Mouse (Mus musculus): Measurements from ENCODE around the gene 1700016D06Rik. TPM values are rescaled to one million over a fixed set of nuclear protein-coding genes. Genes with fewer than 3 reads are reported as not detected.

Gene 1700016D06Rik
- polyA plus RNA-seq, 1 experiment: not detected

DNA sequence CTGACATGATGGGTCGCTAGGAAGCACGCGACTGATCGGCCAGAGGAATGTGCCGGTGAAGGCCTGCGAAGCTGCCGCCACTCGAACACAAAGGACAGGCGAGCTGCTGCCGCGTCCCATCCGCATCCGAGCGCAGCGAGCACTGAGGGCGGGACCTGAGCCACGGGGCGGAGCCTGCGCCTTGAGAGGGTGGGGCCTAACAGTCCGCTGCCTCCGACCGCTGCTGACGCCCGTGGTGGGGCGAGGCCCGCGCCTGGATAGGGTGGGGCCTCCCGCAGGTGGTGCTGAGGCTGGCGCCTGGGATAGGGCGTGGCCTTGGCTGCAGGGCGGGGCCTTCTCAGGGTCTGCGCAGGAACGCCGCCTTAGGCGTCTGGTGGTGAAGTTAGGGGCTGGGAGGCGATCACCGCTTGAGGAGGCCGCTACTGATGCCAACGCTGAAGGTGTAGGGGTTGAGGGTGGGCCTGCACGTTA is 65.2 kb downstream of the 1700016D06Rik start, which contains the start of gene Ankrd10:
Gene Ankrd10, minus strand, starts transcription at position 147 of the 471 bp plus-strand sequence.
- peak; percentile 92 to 95 for DNase-seq (ENCODE audit: extremely low spot score in 1 of 2, low spot score in 1 of 2)

DNA sequence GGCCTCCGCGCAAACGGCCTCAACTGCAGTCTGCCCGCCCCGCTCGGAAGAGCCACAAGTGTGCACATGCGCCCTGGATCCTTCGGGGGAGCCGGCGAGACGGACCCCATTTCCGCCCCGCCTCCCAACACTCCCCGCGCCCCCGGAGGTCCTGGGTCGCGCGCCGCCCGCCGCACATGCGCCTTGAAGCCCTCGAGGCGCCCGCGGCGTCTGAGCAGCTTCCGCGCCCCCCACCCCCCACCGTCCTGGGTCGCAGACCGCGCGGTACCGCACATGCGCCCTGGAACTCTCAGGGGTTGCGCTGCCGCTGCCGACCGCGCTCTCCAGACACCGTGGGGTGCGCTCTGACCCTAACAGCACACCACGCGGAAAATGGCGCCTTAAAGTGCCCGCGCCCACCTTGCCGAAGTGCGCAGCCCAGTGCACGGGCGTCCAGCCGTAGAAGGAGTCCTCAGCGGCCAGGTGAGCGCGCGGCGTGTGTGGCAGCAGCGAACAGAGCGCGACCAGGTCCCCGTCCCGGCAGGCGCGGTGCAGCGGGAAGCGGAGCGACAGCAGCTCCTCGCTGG is 65.8 kb downstream of the 1700016D06Rik start:
- DNase-seq (ENCODE audit: extremely low spot score in 1 of 2, low spot score in 1 of 2): peak; percentile 42 to 84

- DNase-seq (ENCODE audit: extremely low spot score in 1 of 2, low spot score in 1 of 2): peak in 1 of 2 experiments; percentile 16
Measured at GRCm38 (mm10) chr8:11634331-11635011, 66.4 kb downstream of the 1700016D06Rik start.

DNA sequence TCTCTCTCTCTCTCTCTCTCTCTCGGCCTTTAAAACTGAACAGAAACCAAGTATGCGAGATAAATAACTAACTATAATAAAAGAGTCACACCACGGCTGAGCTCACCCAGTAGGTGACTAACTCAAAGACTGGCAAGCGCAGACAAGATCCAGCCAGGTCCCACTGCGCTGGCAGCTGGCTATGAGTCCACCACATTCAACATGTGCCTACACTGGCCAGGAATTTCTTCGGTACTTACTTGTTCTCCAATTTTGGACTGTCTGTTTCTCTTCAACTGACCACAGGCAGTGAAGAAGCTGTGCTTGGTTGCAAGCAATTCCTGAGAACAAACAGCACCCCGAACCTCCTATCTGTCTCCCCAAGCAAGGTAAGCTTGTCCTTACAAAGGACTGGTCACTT is 67.4 kb downstream of the 1700016D06Rik start:
- DNase-seq (ENCODE audit: extremely low spot score in 1 of 2, low spot score in 1 of 2): no peak

DNA sequence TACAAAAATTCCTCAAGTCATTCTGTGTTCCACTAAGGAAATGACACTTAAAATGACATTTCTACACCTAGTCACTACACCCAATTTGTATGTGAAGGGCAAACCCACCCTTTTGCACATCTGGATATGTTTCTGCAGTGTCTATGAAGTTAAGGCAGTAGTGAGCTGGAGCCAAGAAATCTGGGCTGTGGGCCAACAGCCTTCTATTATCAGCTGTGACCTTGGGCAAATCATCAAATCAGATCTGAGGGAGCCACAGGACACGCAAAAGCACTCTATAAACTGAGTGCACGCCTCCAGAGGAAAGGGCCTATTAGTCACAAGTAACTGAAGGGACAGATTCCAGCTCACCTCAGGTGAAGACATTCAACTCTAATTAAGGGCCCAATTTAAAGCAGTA is 68.5 kb downstream of the 1700016D06Rik start:
- DNase-seq (ENCODE audit: extremely low spot score in 1 of 2, low spot score in 1 of 2): no peak

GRCm38 (mm10) chr8:11629206-11629605 is 71.7 kb downstream of the 1700016D06Rik start:
- DNase-seq (ENCODE audit: extremely low spot score in 1 of 2, low spot score in 1 of 2): no peak

- DNase-seq (ENCODE audit: extremely low spot score in 1 of 2, low spot score in 1 of 2): peak; percentile 50 to 70
Measured at GRCm38 (mm10) chr8:11628506-11629132, 72.2 kb downstream of the 1700016D06Rik start.

GRCm38 (mm10) chr8:11627717-11628116 is 73.1 kb downstream of the 1700016D06Rik start:
- DNase-seq (ENCODE audit: extremely low spot score in 1 of 2, low spot score in 1 of 2): no peak

DNA sequence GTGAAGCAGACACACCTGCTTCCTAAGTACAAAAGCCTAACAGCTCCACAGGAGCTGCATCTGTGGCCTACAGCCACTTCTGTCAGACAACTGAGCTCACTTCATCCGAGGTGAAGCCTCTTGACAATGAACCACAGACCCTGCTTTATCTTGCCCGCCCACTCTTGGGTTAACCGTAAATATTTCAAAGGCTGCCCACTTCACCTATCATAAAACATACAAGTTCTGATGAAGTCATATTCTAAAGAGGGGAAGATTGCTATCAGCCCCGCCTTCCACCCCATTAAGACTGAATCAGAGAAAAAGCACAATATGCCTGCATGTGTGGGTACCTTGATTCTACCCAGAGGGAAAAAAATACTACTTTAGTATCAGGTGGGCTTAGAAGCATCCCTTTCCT is 75.8 kb downstream of the 1700016D06Rik start:
- no peak for DNase-seq (ENCODE audit: extremely low spot score in 1 of 2, low spot score in 1 of 2)

- DNase-seq (ENCODE audit: extremely low spot score in 1 of 2, low spot score in 1 of 2): no peak
Measured at GRCm38 (mm10) chr8:11619091-11619490, 81.8 kb downstream of the 1700016D06Rik start.

- DNase-seq (ENCODE audit: extremely low spot score in 1 of 2, low spot score in 1 of 2): peak in 1 of 2 experiments; percentile 34
Measured at GRCm38 (mm10) chr8:11618063-11618462, 82.8 kb downstream of the 1700016D06Rik start.

DNA sequence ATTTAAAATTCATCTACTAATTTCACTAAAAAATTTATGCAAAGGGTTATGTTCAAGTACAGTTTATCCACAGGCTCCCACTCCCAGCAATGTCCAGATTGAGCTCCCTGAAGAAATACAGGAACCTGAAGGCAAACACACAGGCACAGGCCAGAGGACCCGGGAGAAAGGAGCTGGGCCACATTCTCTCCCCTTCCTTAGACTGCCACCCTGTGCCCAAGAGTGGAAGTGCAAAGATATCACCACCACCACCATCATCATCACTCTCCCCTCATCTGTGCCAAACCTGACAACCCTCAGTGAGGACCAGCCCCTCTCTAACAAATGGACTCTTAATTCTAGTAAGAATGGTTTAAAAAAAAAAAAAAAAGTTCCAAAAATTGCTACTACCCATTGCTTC is 84.6 kb downstream of the 1700016D06Rik start:
- DNase-seq (ENCODE audit: extremely low spot score in 1 of 2, low spot score in 1 of 2): peak in 1 of 2 experiments; percentile 62

DNA sequence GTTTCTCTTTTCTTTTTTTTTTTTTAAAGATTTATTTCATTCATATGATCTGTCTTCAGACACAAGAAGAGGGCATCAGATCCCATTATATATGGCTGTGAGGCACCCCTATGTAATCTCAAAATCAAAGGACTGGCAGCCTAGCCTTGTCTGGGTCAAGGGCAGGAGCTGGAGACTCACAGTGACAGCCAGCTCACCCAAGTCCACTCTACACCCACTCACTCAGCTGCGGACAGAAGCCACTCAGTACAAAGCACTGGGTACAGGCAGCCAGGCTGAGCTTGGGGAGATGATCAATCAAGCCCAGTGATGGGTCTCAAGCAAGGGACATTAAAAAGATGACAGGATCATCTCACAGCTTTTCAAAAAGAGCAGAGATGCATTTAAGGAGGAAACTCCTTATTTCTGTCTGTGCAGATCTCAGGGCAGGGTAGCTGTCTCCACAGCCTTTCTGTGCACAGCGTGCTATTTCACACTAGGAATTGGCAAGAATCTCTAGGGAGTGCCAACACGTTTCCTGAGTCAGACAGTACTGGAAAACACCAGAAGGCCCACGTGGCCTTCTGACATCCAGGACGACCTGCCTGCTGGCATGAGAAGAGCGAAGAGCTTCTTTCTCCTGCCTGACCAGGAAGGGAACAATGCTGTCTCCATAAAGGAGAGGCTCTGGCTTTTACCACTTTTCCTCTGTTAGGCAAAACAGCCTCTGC is 86.6 kb downstream of the 1700016D06Rik start:
- DNase-seq (ENCODE audit: extremely low spot score in 1 of 2, low spot score in 1 of 2): no peak

DNA sequence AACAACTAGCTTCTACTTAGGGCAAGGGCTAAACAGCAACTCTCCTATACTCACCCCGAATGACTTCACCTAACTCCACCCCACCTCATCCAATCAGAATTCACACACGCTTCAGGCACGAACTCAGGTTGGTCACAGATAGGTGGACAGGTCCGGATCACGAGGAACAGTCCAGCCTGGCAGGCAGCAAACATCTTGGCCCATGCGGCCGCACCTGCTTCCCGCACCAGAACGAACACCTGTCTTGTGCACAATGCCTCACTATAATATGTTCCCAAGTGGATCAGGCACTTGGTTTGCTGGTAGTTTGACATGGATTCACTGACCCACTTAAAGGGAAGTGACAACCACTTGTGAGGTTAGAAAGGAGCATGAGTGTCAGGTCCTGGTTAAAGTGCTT is 92.0 kb downstream of the 1700016D06Rik start:
- DNase-seq (ENCODE audit: extremely low spot score in 1 of 2, low spot score in 1 of 2): no peak

Other genes with a start within 250 kb of the 1700016D06Rik start
- 2.0 TPM in 2 replicates for gene Rab20, start 222.4 kb downstream of the 1700016D06Rik start, polyA plus RNA-seq (2012; rRNA removed)
- 107 and 109 TPM in 2 replicates for gene Naxd, start 203.6 kb downstream of the 1700016D06Rik start, polyA plus RNA-seq (2012; rRNA removed)
- 34.9 and 35.9 TPM in 2 replicates for gene Cars2, start 150.3 kb downstream of the 1700016D06Rik start, polyA plus RNA-seq (2012; rRNA removed)
- 49.8 and 50.4 TPM in 2 replicates for gene Ing1, start 145.5 kb downstream of the 1700016D06Rik start, polyA plus RNA-seq (2012; rRNA removed)
- 79.1 and 85.9 TPM in 2 replicates for gene Ankrd10, start 65.3 kb downstream of the 1700016D06Rik start, polyA plus RNA-seq (2012; rRNA removed)
- 85.1 and 92.8 TPM in 2 replicates for gene Arhgef7, start 26.7 kb upstream of the 1700016D06Rik start, polyA plus RNA-seq (2012; rRNA removed)
- 0.84 TPM in 1 of 2 replicates, not detected in the other for gene Tex29, start 139.4 kb upstream of the 1700016D06Rik start, polyA plus RNA-seq (2012; rRNA removed)